Mouse (Mus musculus): ENCODE results near the gene Upp2. TPM values are rescaled to one million over a fixed set of nuclear protein-coding genes. Genes with fewer than 3 reads are reported as not detected.

The Upp2 gene
- polyA plus RNA-seq, 1 experiment, result 7.6 TPM

DNA sequence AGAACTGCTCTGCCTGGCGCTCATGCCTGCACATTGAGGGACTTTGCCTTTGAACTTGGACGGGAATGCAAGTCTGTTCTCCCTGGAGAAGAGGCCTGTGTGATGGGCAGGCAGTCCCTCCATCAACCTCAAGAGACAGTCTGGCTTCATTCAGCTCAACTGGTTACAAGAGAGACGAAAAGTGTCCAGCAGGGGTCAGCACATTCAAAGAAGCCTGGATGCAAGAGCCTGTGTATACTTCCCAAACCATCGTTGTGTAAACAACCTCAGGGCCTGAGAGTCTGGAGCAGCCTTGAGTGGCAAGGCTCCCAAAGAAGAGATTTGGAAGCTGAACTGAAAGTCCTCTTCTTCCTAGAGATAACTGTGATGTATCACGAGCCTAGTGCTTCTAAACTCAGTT, 132.8 kb downstream of the Upp2 start:
- Histone ChIP-seq H3K27me3 (ENCODE audit: control insufficient read depth, insufficient read depth, low read length) (no peaks in the 10 kb centered on the region), H3K36me3 (ENCODE audit: control insufficient read depth, insufficient read depth, low read length) (no peaks in the 10 kb centered on the region), H3K4me3 (ENCODE audit: low read depth, low read length) (no peak overlapping the region), H3K27ac (ENCODE audit: insufficient read depth, low read depth, low read length) (no peak overlapping the region), H3K4me1 (ENCODE audit: control insufficient read depth, insufficient read depth, insufficient read length, low read length) (no peaks in the 10 kb centered on the region; the same call in 1 of the 2 replicates)
- TF ChIP-seq POLR2A (IDR thresholded peaks at IDR 0.05; ENCODE audit: low read depth, low read length) (no peak), CTCF (IDR thresholded peaks at IDR 0.05; ENCODE audit: extremely low read depth, insufficient read length, insufficient replicate concordance, low read depth, low read length) (peak; percentile 43; the same call in 1 of the 2 replicates)
- 25% methylated on average over 5 of the region's 5 CpGs for WGBS

DNA sequence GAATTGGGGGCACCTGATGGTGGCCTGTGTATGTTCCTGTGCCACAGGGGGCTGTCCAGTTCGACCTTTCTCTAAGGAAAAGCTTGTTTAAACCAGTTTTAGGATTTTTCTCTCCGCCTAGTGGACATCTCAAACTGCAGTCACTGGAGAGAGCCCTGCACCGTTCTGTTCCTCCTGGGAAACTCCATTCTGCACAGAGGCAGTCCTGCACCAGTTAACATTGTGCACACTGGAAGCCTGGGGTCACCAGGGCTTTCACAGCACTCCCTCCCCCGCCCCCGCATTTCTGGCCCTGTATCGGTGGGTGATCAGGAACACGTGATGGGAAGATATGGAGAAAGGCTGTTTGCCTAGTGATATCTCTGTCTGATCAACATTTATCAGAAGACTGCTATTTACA, 133.3 kb downstream of the Upp2 start:
- Histone ChIP-seq H3K27ac (ENCODE audit: insufficient read depth, low read depth, low read length) (no peak overlapping the region), H3K4me1 (ENCODE audit: control insufficient read depth, insufficient read depth, insufficient read length, low read length) (no peaks in the 10 kb centered on the region; the same call in 1 of the 2 replicates), H3K27me3 (ENCODE audit: control insufficient read depth, insufficient read depth, low read length) (no peaks in the 10 kb centered on the region), H3K36me3 (ENCODE audit: control insufficient read depth, insufficient read depth, low read length) (no peaks in the 10 kb centered on the region), H3K4me3 (ENCODE audit: low read depth, low read length) (no peak overlapping the region)
- 48% methylated on average over 7 of the region's 7 CpGs for WGBS
- no peak for TF ChIP-seq POLR2A (IDR thresholded peaks at IDR 0.05; ENCODE audit: low read depth, low read length)
- no peak for TF ChIP-seq CTCF (IDR thresholded peaks at IDR 0.05; ENCODE audit: extremely low read depth, insufficient read length, insufficient replicate concordance, low read depth, low read length)

DNA sequence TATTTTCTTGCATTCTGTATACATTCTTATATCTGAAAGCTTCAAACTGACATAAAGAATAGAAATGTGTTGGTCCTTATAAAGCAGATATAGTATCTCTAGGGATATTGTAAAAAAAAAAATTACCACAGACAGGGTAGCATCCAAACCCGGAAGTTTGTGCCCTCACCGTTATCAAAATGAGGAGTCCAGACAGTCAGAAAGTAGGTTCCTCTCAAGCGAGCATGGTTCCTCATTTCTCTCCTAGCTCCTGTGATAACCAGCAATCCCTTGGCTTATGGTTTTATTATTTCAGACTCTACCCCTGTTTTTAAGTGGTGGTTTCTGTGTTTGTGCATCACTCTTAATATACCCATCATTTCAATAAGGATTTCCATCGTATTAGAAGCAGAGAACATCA, 134.5 kb downstream of the Upp2 start:
- no peak for TF ChIP-seq CTCF (IDR thresholded peaks at IDR 0.05; ENCODE audit: extremely low read depth, insufficient read length, insufficient replicate concordance, low read depth, low read length)
- TF ChIP-seq POLR2A (IDR thresholded peaks at IDR 0.05; ENCODE audit: low read depth, low read length), result no peak
- 73% methylated on average over 4 of the region's 4 CpGs for WGBS
- no peaks in the 10 kb centered on the region for H3K27me3 ChIP-seq (ENCODE audit: control insufficient read depth, insufficient read depth, low read length)

DNA sequence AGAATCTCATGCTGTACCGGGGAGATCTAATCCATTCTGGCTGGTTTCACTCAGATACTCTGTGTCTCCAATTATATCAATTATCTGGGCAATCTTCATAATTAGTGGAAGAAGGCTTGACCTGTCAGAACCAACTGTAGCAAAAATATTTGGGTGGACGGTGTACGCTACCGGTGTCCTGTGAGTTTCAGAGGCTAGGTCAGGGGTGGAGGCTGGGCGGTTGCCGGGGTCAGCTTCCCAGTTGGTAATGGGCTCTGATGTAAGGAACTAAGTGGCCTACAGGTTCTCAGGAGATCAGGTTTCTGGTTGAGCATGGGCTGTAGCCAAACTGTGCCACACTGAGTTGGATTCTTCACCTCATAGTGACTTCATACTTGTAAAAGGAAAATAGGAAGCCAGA, 136.1 kb downstream of the Upp2 start:
- TF ChIP-seq POLR2A (IDR thresholded peaks at IDR 0.05; ENCODE audit: low read depth, low read length), result no peak
- no peak for TF ChIP-seq CTCF (IDR thresholded peaks at IDR 0.05; ENCODE audit: extremely low read depth, insufficient read length, insufficient replicate concordance, low read depth, low read length)
- no peaks in the 10 kb centered on the region for H3K4me1 ChIP-seq (ENCODE audit: control insufficient read depth, insufficient read depth, insufficient read length, low read length)
- H3K27me3 ChIP-seq (ENCODE audit: control insufficient read depth, insufficient read depth, low read length), result no peaks in the 10 kb centered on the region
- H3K36me3 ChIP-seq (ENCODE audit: control insufficient read depth, insufficient read depth, low read length), result no peaks in the 10 kb centered on the region
- H3K4me3 ChIP-seq (ENCODE audit: low read depth, low read length), result no peak overlapping the region
- no peak overlapping the region for H3K27ac ChIP-seq (ENCODE audit: insufficient read depth, low read depth, low read length)
- 92% methylated on average over 6 of the region's 6 CpGs for WGBS

More for the DNA sequence above, 134.5 kb downstream of the Upp2 start:
- H3K36me3 ChIP-seq (ENCODE audit: control insufficient read depth, insufficient read depth, low read length), result no peaks in the 10 kb centered on the region
- H3K4me3 ChIP-seq (ENCODE audit: low read depth, low read length), result no peak overlapping the region
- H3K27ac ChIP-seq (ENCODE audit: insufficient read depth, low read depth, low read length), result no peak overlapping the region
- H3K4me1 ChIP-seq (ENCODE audit: control insufficient read depth, insufficient read depth, insufficient read length, low read length), result no peaks in the 10 kb centered on the region; the same call in 1 of the 2 replicates

DNA sequence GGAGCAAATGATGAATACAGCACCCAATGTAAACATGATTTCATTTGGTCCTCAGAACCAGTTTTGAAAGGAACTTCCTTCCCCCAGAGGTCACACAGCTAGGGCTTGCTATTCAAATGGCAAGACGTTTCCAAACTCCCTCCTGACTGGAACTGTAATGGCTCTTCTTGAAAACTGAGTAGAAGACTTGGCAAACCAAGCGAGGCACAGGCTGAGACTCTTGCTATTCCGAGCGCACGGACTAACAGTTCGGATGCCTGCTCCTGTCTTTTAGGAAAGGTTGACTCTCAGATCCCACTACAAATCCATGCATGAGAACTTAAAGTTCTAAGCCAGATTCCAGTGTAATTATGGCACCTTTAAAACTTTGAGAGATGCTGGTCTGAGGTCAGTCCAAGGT, 136.5 kb downstream of the Upp2 start:
- H3K4me1 ChIP-seq (ENCODE audit: control insufficient read depth, insufficient read depth, insufficient read length, low read length), result no peaks in the 10 kb centered on the region
- TF ChIP-seq POLR2A (IDR thresholded peaks at IDR 0.05; ENCODE audit: low read depth, low read length) (no peak), CTCF (IDR thresholded peaks at IDR 0.05; ENCODE audit: extremely low read depth, insufficient read length, insufficient replicate concordance, low read depth, low read length) (no peak)
- no peak overlapping the region for H3K27ac ChIP-seq (ENCODE audit: insufficient read depth, low read depth, low read length)
- no peaks in the 10 kb centered on the region for H3K27me3 ChIP-seq (ENCODE audit: control insufficient read depth, insufficient read depth, low read length)
- H3K4me3 ChIP-seq (ENCODE audit: low read depth, low read length), result no peak overlapping the region
- no peaks in the 10 kb centered on the region for H3K36me3 ChIP-seq (ENCODE audit: control insufficient read depth, insufficient read depth, low read length)
- WGBS, result 86% methylated on average over 6 of the region's 6 CpGs

DNA sequence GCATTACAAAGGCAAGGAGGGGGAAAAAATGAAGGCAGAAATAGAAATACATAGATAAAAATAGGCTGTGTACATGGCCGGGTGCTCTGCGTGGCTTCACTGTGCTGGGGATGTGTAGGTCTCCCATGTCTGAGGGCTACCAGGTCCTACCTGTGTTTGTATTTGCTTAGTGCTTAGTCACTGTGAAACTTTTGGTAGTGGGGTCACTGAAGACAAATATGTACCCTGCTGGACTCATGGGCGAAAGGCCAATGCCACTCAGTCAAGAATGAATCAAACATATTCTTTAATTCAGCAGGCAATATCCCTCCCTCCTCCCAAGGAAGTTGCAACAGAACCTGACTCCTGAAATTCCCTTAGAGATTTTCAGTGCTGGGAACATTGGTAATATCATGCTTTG, 137.5 kb downstream of the Upp2 start:
- TF ChIP-seq CTCF (IDR thresholded peaks at IDR 0.05; ENCODE audit: extremely low read depth, insufficient read length, insufficient replicate concordance, low read depth, low read length), result no peak
- TF ChIP-seq POLR2A (IDR thresholded peaks at IDR 0.05; ENCODE audit: low read depth, low read length), result no peak
- 78% methylated on average over 3 of the region's 3 CpGs for WGBS
- Histone ChIP-seq H3K4me1 (ENCODE audit: control insufficient read depth, insufficient read depth, insufficient read length, low read length) (no peaks in the 10 kb centered on the region), H3K27ac (ENCODE audit: insufficient read depth, low read depth, low read length) (no peak overlapping the region), H3K4me3 (ENCODE audit: low read depth, low read length) (no peak overlapping the region), H3K27me3 (ENCODE audit: control insufficient read depth, insufficient read depth, low read length) (no peaks in the 10 kb centered on the region), H3K36me3 (ENCODE audit: control insufficient read depth, insufficient read depth, low read length) (no peaks in the 10 kb centered on the region)

DNA sequence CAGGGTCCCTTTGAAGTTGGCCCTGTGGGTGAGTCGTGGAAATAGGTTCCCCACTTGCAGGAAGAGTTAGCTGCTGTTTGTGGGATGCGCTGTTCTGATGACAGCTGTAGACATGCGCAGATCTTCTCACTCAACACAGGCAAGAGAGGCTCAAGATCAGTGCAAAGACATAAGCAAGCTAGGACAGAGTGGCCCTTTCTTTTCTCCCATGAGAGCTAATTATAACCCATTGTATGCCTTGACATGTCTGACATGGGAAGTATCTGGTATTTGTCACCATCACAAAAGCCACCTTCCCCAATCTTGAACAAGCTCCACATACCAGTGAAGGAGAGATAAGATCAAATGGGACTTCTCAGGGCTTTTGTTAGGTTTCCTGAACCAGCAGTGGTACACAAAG, 140.6 kb downstream of the Upp2 start:
- H3K27ac ChIP-seq (ENCODE audit: insufficient read depth, low read depth, low read length), result no peak overlapping the region

More for the DNA sequence above, 140.6 kb downstream of the Upp2 start:
- no peaks in the 10 kb centered on the region for H3K36me3 ChIP-seq (ENCODE audit: control insufficient read depth, insufficient read depth, low read length)
- H3K27me3 ChIP-seq (ENCODE audit: control insufficient read depth, insufficient read depth, low read length), result no peaks in the 10 kb centered on the region
- TF ChIP-seq CTCF (IDR thresholded peaks at IDR 0.05; ENCODE audit: extremely low read depth, insufficient read length, insufficient replicate concordance, low read depth, low read length) (no peak), POLR2A (IDR thresholded peaks at IDR 0.05; ENCODE audit: low read depth, low read length) (no peak)
- peaks cover 3% of the 10 kb centered on the region; the same call in 1 of the 2 replicates for H3K4me1 ChIP-seq (ENCODE audit: control insufficient read depth, insufficient read depth, insufficient read length, low read length)
- 90% methylated on average over 3 of the region's 3 CpGs for WGBS
- no peak overlapping the region for H3K4me3 ChIP-seq (ENCODE audit: low read depth, low read length)

Data from small intestine, adult 2 months (tissue).